ENCODE assay signal across 14 mouse cellular contexts in genomic region chr9:122023873-122024272, GRCm38 (mm10). TPM values are rescaled to one million over a fixed set of nuclear protein-coding genes. Genes with fewer than 3 reads are reported as not detected.
DNase-seq lines count a peak whose midpoint lies in the region; ATAC-seq and TF ChIP-seq lines count a peak whose summit lies in the region.
"Had no signal": no experiment of that assay in that cellular context is flagged by ENCODE, and none has a peak within 500 bp of the region (broad histone marks: within the 10 kb centered on the region; RNA-seq: fewer than 3 reads in every experiment).

No protein-coding gene starts in this region.

- H3K4me1 ChIP-seq in kidney, embryonic 14.5 days (ENCODE audit: control insufficient read depth, insufficient read depth, low read length), result 0 out of 2 replicates have a peak, but pooled peaks cover 5% of the 10 kb centered on the region
- peaks cover 17% of the 10 kb centered on the region; the same call in 1 of the 2 replicates for H3K4me1 ChIP-seq in lung, postnatal 0 days (ENCODE audit: insufficient read depth, low read depth, low read length)

- TF ChIP-seq CTCF in lung, postnatal 0 days (IDR thresholded peaks at IDR 0.05), result no peak

- H3K4me2 ChIP-seq in kidney, embryonic 14.5 days (replicated peaks; ENCODE audit: low read depth, low read length), result no peak overlapping the region
- no peak overlapping the region for H3K4me2 ChIP-seq in lung, postnatal 0 days (replicated peaks; ENCODE audit: low read depth, low read length)
- H3K4me2 ChIP-seq: forebrain, embryonic 15.5 days; neural tube, embryonic 13.5 days had no signal

- H3K9ac ChIP-seq in kidney, embryonic 14.5 days (ENCODE audit: low read depth, low read length), result no peak overlapping the region
- no peak overlapping the region for H3K9ac ChIP-seq in lung, postnatal 0 days (replicated peaks; ENCODE audit: low read depth)
- H3K9ac ChIP-seq: forebrain, embryonic 15.5 days; neural tube, embryonic 13.5 days had no signal

- 76% methylated on average over 5 of the region's 5 CpGs for WGBS in kidney, embryonic 14.5 days
- WGBS in lung, postnatal 0 days, result 65% methylated on average over 5 of the region's 5 CpGs

- no peaks in the 10 kb centered on the region for H3K9me3 ChIP-seq in kidney, embryonic 14.5 days (ENCODE audit: control insufficient read depth, low read length)
- no peaks in the 10 kb centered on the region for H3K9me3 ChIP-seq in lung, postnatal 0 days (ENCODE audit: low read length)
- H3K9me3 ChIP-seq: forebrain, embryonic 15.5 days; G1E; midbrain, embryonic 10.5 days; neural tube, embryonic 13.5 days had no signal

- TF ChIP-seq EP300 in lung, postnatal 0 days (IDR thresholded peaks at IDR 0.05), result peak; percentile 40; the same call in 1 of the 2 replicates

- H3K36me3 ChIP-seq in kidney, embryonic 14.5 days (ENCODE audit: control insufficient read depth, insufficient read depth, low read length), result no peaks in the 10 kb centered on the region
- H3K36me3 ChIP-seq in lung, postnatal 0 days (ENCODE audit: insufficient read depth, low read length), result no peaks in the 10 kb centered on the region
- H3K36me3 ChIP-seq: forebrain, embryonic 15.5 days; G1E; midbrain, embryonic 10.5 days; neural tube, embryonic 13.5 days had no signal

- H3K27ac ChIP-seq in kidney, embryonic 14.5 days (ENCODE audit: low read depth, low read length), result peak overlapping the region; percentile 57; the same call in 1 of the 2 replicates
- peak overlapping the region; percentile 85 for H3K27ac ChIP-seq in lung, postnatal 0 days (ENCODE audit: low read length)
- H3K27ac ChIP-seq: forebrain, embryonic 15.5 days; midbrain, embryonic 10.5 days had no signal

- no peaks in the 10 kb centered on the region for H3K27me3 ChIP-seq in kidney, embryonic 14.5 days (ENCODE audit: control insufficient read depth, insufficient read depth, low read length)
- H3K27me3 ChIP-seq in lung, postnatal 0 days (replicated peaks; ENCODE audit: insufficient read depth, low read length), result no peaks in the 10 kb centered on the region
- H3K27me3 ChIP-seq: forebrain, embryonic 15.5 days; neural tube, embryonic 13.5 days had no signal

- ATAC-seq in kidney, embryonic 14.5 days (ENCODE audit: low FRiP score, low TSS enrichment), result no peak
- no peak; the same call in 1 of the 2 replicates for ATAC-seq in lung, postnatal 0 days
- no peak for ATAC-seq in erythroblast, adult 5-6 weeks (replicated peaks; ENCODE audit: low FRiP score, poor library complexity, severe bottlenecking)
- ATAC-seq: forebrain, embryonic 15.5 days had no signal

- peak; percentile 56 for DNase-seq in adrenal gland, adult 2 months
- no peak for DNase-seq in adrenal gland, postnatal 4 days (ENCODE audit: low spot score in 2 of 2)
- DNase-seq in kidney, postnatal 10 days, result no peak
- DNase-seq in heart, adult 9 months (ENCODE audit: low spot score in 2 of 2), result peak; percentile 81 to 84
- DNase-seq in lung, postnatal 0 days (ENCODE audit: low spot score), result peak; percentile 72
- DNase-seq in urinary bladder, postnatal 4 days (ENCODE audit: low spot score in 2 of 2), result no peak
- DNase-seq: right cerebral cortex, postnatal 25 days; thymus, postnatal 14 days had no signal

- H3K4me3 ChIP-seq in kidney, embryonic 14.5 days (ENCODE audit: low read length), result no peak overlapping the region
- H3K4me3 ChIP-seq in lung, postnatal 0 days (ENCODE audit: low read depth, low read length), result no peak overlapping the region
- H3K4me3 ChIP-seq: forebrain, embryonic 15.5 days; midbrain, embryonic 10.5 days; neural tube, embryonic 13.5 days had no signal

RNA-seq across cellular contexts. Expression of gene Pomgnt2, which starts 27.0 kb away (rescaled TPM):
- total RNA-seq in adrenal gland, adult 2 months (2021), result 10 to 100 TPM; 14.7 to 24.7 TPM
- polyA plus RNA-seq in adrenal gland, adult 2 months (2012; rRNA removed), result 35.5 and 36.4 TPM in 2 replicates
- 10 to 100 TPM; 15.6 to 19.9 TPM for total RNA-seq in adrenal gland, postnatal 4 days (2021)
- 8.6 and 11.6 TPM in 2 replicates for polyA plus RNA-seq in kidney, embryonic 14.5 days (2014; fragmentation: Nextera tagmentation; extraction: Ambion mirVana)
- 4.3 and 5.6 TPM in 2 replicates for polyA plus RNA-seq in lung, postnatal 0 days (2015; fragmentation: Nextera tagmentation; extraction: Ambion mirVana)
- not detected in 2 replicates for total RNA-seq in erythroblast, adult 5-6 weeks (2015; ENCODE audit: low replicate concordance)
- 2.0 TPM in 1 of 2 replicates, not detected in the other for total RNA-seq in erythroblast, adult 5-6 weeks (2017; ENCODE audit: low replicate concordance)
- polyA plus RNA-seq: G1E had no signal

Comparison
In these comparisons a context has a peak if more than half of its experiments do, and no peak if none do; other contexts are left out.
1. DNase-seq: peak in adrenal gland, adult 2 months (single experiment), heart, adult 9 months (2 of 2) and lung, postnatal 0 days (single experiment); none in adrenal gland, postnatal 4 days (0 of 2), kidney, postnatal 10 days (single experiment) and urinary bladder, postnatal 4 days (0 of 2).
2. RNA of gene Pomgnt2, which starts 27.0 kb away (total RNA-seq): 14.7 to 24.7 TPM in adrenal gland, adult 2 months and 15.6 to 19.9 TPM in adrenal gland, postnatal 4 days; 2.0 TPM in erythroblast, adult 5-6 weeks; every median in the first group is over 4 times any median in the second.